Mouse (Mus musculus): ENCODE results near the gene M1ap. TPM values are rescaled to one million over a fixed set of nuclear protein-coding genes. Genes with fewer than 3 reads are reported as not detected.

M1ap gene
- 0.12 TPM in 1 of 2 replicates, not detected in the other for polyA plus RNA-seq (2012; rRNA removed)

- DNase-seq (ENCODE audit: extremely low spot score in 1 of 2, low spot score in 1 of 2), result no peak
These were observed at the start of gene M1ap for GRCm38 (mm10) chr6:82946651-82947050. M1ap (plus strand) TSS chr6:82946902.

DNA sequence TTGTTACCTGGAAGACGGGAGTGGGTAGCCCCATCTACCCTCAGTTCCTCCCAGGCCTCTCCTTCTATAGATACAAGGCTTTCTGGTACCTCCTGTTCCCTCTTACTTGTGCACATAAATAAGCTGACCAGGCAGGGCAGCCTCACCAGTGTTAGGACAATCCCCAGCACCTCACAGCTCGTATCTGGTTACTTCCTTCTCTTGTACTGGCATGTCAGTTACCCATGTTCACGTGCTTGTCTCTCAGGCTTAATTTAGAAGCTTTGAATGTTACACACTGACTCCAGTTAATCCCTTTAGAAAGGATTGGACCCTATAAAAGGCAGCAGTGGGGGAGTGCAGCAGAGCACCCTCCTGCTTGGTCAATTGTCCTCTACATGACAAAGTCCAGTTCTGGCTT, 49.4 kb upstream of the M1ap start:
- no peak for DNase-seq (ENCODE audit: extremely low spot score in 1 of 2, low spot score in 1 of 2)

- no peak for DNase-seq (ENCODE audit: extremely low spot score in 1 of 2, low spot score in 1 of 2)
These were observed 48.5 kb upstream of the M1ap start for GRCm38 (mm10) chr6:82898227-82898626.

GRCm38 (mm10) chr6:82898745-82899144, 48.0 kb upstream of the M1ap start:
- DNase-seq (ENCODE audit: extremely low spot score in 1 of 2, low spot score in 1 of 2), result no peak

DNA sequence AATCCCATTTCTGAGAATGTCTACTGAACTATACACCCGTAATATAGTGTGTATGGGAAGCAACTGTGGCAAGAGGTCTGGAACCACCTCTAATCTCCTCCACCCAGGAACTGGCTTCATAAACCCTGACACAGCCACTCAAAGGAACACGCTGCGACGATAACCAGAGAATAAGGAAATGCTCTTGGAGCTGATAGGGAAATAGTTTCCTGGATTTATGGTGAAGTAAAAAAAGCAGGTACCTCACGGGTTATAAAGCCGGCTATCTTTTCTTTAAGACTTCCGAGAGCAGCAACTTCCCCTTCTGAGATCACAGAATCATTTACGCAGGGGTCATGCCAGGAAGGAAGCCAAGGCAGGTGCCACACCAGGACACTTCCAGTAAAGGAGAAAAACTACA, 44.1 kb upstream of the M1ap start:
- DNase-seq (ENCODE audit: extremely low spot score in 1 of 2, low spot score in 1 of 2), result no peak

- DNase-seq (ENCODE audit: extremely low spot score in 1 of 2, low spot score in 1 of 2), result no peak
These were observed 39.7 kb upstream of the M1ap start for GRCm38 (mm10) chr6:82906985-82907384.

- DNase-seq (ENCODE audit: extremely low spot score in 1 of 2, low spot score in 1 of 2), result peak in 1 of 2 experiments; percentile 66
These were observed 38.7 kb upstream of the M1ap start for GRCm38 (mm10) chr6:82908034-82908433.

GRCm38 (mm10) chr6:82909136-82909855, 37.4 kb upstream of the M1ap start:
- DNase-seq (ENCODE audit: extremely low spot score in 1 of 2, low spot score in 1 of 2), result peak; percentile 47 to 74

- DNase-seq (ENCODE audit: extremely low spot score in 1 of 2, low spot score in 1 of 2), result no peak
These were observed 35.4 kb upstream of the M1ap start for GRCm38 (mm10) chr6:82911303-82911702.

DNA sequence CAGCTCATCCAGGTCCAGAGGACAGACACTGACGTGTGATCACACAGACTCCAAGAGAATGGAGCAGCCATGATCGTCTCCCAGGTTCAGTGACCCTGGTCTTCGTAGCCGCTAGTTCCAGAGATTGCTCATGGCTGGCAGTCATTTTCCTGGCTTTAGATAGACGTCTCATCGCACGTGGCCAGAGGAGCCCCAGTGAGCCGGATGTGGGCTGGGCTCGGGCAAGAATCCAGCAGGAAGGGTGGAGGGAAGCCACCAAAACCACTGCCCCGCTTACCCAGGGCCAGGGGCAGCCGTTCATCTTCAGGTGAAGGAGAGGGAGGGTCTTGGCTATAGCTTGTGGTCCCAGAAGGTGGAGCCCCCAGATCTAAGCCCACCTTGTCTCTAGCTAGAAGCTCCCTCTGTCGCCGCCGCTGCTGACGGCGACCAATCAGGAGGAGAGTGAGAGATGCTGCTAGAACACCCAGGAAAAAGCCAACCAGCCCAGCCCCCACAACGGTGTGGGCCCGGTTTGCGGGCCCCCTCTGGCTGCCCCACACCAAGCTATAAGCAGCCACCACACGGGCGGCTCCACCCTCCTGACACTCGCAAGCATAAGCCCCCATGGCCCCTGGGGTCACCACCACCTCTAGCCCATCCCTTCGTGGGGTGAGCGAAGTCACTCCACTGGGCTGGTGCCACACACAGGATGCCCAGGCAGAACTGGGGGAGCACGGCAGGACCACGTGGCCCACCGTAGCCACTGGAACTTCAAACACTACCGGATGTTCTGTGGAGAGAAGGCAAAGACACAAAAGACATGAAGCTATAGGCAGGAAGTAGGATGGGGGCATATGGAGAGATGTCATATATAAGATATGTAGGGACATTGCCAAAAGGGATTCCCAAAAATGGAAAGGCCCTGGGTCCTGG, 33.1 kb upstream of the M1ap start:
- no peak for DNase-seq (ENCODE audit: extremely low spot score in 1 of 2, low spot score in 1 of 2)

DNA sequence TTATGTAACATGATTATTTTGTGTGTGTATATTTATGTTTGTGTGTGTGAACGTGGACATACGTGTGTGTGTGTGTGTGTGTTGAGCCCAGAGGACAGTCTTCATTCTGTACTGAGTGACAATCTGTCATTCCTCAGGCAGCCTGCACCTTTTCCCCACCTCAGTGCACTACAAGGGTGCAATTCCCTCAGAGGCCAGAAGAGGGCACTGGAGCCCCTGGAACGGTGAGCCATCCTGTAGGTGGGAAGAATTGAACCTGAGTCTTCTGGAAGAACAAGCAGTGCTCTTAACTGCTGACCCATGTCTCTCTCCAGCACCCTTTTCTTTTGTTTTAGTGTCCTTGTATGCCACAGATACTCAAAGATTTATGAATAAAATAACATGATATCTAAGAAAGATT, 30.8 kb upstream of the M1ap start:
- DNase-seq (ENCODE audit: extremely low spot score in 1 of 2, low spot score in 1 of 2), result peak in 1 of 2 experiments; percentile 77

- no peak for DNase-seq (ENCODE audit: extremely low spot score in 1 of 2, low spot score in 1 of 2)
These were observed 30.2 kb upstream of the M1ap start for GRCm38 (mm10) chr6:82916459-82916858.

GRCm38 (mm10) chr6:82917076-82917777, 29.5 kb upstream of the M1ap start:
- peak; percentile 54 to 71 for DNase-seq (ENCODE audit: extremely low spot score in 1 of 2, low spot score in 1 of 2)

DNA sequence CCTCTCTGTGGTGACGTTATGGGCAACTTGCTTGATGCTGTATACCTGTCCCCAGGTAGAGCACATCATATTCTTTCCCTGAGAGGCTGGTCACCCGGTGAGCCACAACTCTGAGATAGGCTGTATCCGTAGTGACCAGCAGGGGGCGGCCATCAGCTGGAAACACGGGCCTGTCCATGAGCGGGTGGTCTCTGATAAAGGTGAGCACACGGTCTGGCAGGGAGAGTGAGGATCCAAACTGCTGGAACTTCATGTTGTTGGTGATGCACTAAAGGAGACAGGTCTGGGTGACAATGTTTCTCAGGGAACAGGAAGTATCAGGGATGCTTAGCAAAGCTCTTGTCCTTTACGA, 28.9 kb upstream of the M1ap start:
- DNase-seq (ENCODE audit: extremely low spot score in 1 of 2, low spot score in 1 of 2), result peak in 1 of 2 experiments; percentile 64

DNA sequence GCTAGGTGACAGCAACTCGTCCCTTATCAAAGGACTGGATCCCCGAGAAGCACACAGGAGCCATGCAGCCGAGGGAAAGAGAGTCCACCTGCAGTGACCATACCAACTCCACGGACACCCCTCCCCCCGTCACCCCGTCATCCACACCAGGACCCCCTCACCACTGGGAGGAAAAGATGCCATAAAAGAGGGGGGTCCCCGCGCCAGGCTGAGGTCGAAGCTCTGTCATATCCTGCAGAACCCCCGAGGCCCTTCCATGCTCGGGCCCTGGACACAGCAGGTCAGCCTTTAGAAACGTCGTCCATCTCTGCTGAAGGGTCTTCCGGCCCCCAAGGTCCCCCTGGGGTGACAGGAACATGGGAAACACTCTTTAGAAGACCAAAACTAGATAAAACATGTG, 28.3 kb upstream of the M1ap start:
- no peak for DNase-seq (ENCODE audit: extremely low spot score in 1 of 2, low spot score in 1 of 2)

DNA sequence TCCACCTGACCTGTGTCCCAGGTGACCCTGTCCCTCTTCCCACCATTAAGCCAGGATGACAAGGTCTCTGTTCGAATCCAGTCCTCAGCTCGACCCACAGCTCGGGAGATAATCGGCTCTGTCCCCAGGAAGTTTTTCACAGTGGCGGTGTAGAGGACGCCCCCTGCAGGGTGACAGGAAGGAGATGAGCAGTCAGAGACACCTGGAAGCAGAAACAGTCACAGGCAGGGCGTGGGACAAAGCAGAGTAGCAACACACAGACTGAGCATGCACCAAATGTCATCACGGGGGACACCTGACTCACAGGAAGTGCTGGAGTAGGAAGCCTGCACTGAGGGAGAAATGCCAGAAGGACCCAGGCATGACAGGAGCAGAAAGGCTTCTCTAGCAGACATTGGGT, 27.2 kb upstream of the M1ap start:
- DNase-seq (ENCODE audit: extremely low spot score in 1 of 2, low spot score in 1 of 2), result no peak

GRCm38 (mm10) chr6:82921426-82922224, 25.1 kb upstream of the M1ap start:
- DNase-seq (ENCODE audit: extremely low spot score in 1 of 2, low spot score in 1 of 2), result no peak

DNA sequence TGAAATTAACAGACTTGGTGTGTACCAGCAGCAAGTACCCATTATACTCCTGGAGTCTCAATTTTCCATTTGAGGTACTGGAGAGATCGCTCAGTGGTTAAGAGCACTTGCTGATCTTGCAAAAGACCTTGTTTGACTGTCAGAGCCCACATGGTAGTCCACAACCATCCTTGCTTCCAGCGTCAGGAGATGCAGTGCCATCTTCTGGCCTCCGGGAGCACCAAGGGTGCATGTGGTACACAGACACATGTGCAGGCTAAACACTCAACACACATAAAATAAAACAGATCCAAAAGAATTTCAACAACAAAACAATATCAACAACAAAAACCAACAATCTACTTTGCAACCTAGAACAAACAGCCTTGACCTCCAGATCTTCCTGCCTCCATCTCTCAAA, 21.7 kb upstream of the M1ap start:
- no peak for DNase-seq (ENCODE audit: extremely low spot score in 1 of 2, low spot score in 1 of 2)

DNA sequence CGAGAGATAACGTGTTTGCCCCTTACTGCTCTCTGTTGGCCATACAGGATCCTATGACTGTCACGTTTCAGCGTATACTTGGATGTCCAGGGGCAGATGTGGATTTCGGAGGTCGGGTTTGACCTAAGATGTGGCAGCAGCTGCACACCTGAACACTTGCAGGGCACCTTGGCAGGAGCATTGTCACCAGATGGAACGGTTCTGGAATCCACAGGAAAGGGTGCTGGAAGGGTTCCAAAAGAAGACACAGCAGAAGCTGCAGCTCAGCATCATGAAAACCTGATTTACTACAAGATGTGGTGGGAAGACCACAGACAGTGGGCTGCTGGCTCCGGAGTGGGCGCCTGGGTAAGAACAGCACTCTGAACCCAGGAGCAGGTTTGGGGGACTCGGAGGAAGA, 20.6 kb upstream of the M1ap start:
- no peak for DNase-seq (ENCODE audit: extremely low spot score in 1 of 2, low spot score in 1 of 2)

DNA sequence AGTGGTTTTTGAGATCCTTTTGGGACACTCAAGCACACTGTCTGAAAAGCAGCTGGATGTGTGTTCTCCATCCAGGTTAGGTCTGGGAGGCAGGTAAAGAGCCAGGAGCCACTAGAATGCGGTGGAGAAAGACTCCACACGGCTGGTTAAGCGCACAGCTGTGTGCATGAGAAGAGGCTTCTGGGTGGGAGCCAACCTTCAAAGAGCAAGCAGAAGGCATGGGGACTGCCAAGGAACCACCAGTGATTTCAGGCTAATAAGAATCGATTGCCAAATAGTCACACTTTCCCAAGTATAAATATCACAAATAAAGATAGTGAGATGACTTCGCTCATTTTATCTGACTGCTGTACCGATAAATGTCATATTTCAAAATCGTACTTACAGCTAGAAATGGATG, 20.2 kb upstream of the M1ap start:
- DNase-seq (ENCODE audit: extremely low spot score in 1 of 2, low spot score in 1 of 2), result no peak

Data from frontal cortex, adult 2 months (tissue).